In the genomic region with DNA sequence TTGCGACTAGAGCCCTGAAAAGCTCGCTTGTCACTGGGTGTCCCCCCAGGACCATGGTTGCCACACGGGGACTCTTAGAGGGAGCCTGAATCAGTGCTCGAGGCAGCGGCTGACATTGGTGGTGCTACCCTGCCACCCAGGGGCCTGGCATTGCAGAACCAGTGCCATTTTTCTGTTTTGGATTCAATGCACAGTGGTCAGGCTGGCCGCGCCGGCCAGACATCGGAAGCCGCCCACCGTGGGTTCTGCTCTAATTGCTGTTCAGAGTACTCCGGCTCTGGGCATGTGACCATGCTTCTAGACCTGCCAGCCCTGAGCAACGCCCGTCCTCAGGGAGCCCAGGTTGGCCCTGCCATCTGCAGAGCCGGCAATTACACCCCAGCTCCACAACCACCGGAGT, we compare ENCODE assay signal across 13 mouse cellular contexts. TPM values are rescaled to one million over a fixed set of nuclear protein-coding genes. Genes with fewer than 3 reads are reported as not detected.
DNase-seq lines count a peak whose midpoint lies in the region; ATAC-seq and TF ChIP-seq lines count a peak whose summit lies in the region.
"Had no signal": no experiment of that assay in that cellular context is flagged by ENCODE, and none has a peak within 500 bp of the region (broad histone marks: within the 10 kb centered on the region; RNA-seq: fewer than 3 reads in every experiment).

No protein-coding gene starts in this region.

- WGBS in cerebellum, adult 2 months = 16% methylated on average over 16 of the region's 16 CpGs
- WGBS in heart, embryonic 14.5 days = 73% methylated on average over 16 of the region's 16 CpGs
- 67% methylated on average over 16 of the region's 16 CpGs for WGBS in lung, embryonic 14.5 days
- whole genome bisulfite sequencing in hindbrain, postnatal 0 days = 65% methylated on average over 16 of the region's 16 CpGs

- H3K4me3 ChIP-seq in cerebellum, adult 2 months (replicated peaks; ENCODE audit: insufficient read depth, low read depth, low read length) = peak overlapping the region; percentile 1
- H3K4me3 ChIP-seq in heart, embryonic 14.5 days (ENCODE audit: control insufficient read depth in 1 of 2, insufficient read depth in 1 of 2, low read depth in 1 of 2, low read length in 2 of 2) = no peak overlapping the region
- H3K4me3 ChIP-seq in lung, embryonic 14.5 days (ENCODE audit: low read depth, low read length) = peak overlapping the region; percentile 66; the same call in 1 of the 2 replicates
- no peak overlapping the region for H3K4me3 ChIP-seq in hindbrain, postnatal 0 days (ENCODE audit: low read length)
- H3K4me3 ChIP-seq: erythroblast, embryonic 14.5 days had no signal

- H3K4me2 ChIP-seq in heart, embryonic 14.5 days (ENCODE audit: low read length) = peak overlapping the region; percentile 97; the same call in 1 of the 2 replicates
- peak overlapping the region; percentile 96; the same call in 1 of the 2 replicates for H3K4me2 ChIP-seq in lung, embryonic 14.5 days
- H3K4me2 ChIP-seq in hindbrain, postnatal 0 days (ENCODE audit: low read depth, low read length) = peak overlapping the region; percentile 98; the same call in 1 of the 2 replicates

- no peaks in the 10 kb centered on the region for H3K4me1 ChIP-seq in cerebellum, adult 2 months (ENCODE audit: control insufficient read depth, insufficient read depth, low read length)
- peaks cover 4 to 11% of the 10 kb centered on the region in 2 experiments; a peak in 3 of 4 replicates for H3K4me1 ChIP-seq in heart, embryonic 14.5 days (ENCODE audit: control insufficient read depth in 2 of 2, insufficient read depth in 2 of 2, low read length in 2 of 2)
- H3K4me1 ChIP-seq in lung, embryonic 14.5 days (ENCODE audit: insufficient read depth) = no peaks in the 10 kb centered on the region
- 0 out of 2 replicates have a peak, but pooled peaks cover 4% of the 10 kb centered on the region for H3K4me1 ChIP-seq in hindbrain, postnatal 0 days (ENCODE audit: insufficient read depth, low read length)

- H3K27ac ChIP-seq in cerebellum, adult 2 months (ENCODE audit: insufficient read depth, low read length) = no peak overlapping the region
- no peak overlapping the region for H3K27ac ChIP-seq in heart, embryonic 14.5 days (replicated peaks in 1 of 2; ENCODE audit: control insufficient read depth in 1 of 2, insufficient read depth in 1 of 2, low read depth in 2 of 2, low read length in 2 of 2)
- no peak overlapping the region for H3K27ac ChIP-seq in lung, embryonic 14.5 days (ENCODE audit: low read depth)
- H3K27ac ChIP-seq in hindbrain, postnatal 0 days = no peak overlapping the region

- no peaks in the 10 kb centered on the region for H3K36me3 ChIP-seq in heart, embryonic 14.5 days (ENCODE audit: control insufficient read depth, insufficient read depth, low read length)
- no peaks in the 10 kb centered on the region for H3K36me3 ChIP-seq in lung, embryonic 14.5 days (ENCODE audit: insufficient read depth)
- no peaks in the 10 kb centered on the region for H3K36me3 ChIP-seq in hindbrain, postnatal 0 days (ENCODE audit: insufficient read depth, low read length)

- intact Hi-C loops in heart, postnatal 14 days (cut with DNase I) = loop anchor here (5.0 kb wide), 2 partner anchors 68 to 163 kb away; no protein-coding TSS in a partner anchor

- ATAC-seq in heart, embryonic 14.5 days (ENCODE audit: insufficient number of reproducible peaks, insufficient read depth, low FRiP score, low read depth) = no peak
- ATAC-seq in lung, embryonic 14.5 days (ENCODE audit: insufficient read depth) = no peak
- no peak for ATAC-seq in hindbrain, postnatal 0 days

- peak; percentile 18; the same call in 1 of the 2 replicates for TF ChIP-seq CTCF in cerebellum, adult 2 months (IDR thresholded peaks at IDR 0.05; ENCODE audit: borderline replicate concordance, insufficient read depth, low read depth, low read length)
- TF ChIP-seq CTCF in lung, embryonic 14.5 days (IDR thresholded peaks at IDR 0.05; ENCODE audit: low read depth) = no peak
- peak; percentile 49 for TF ChIP-seq CTCF in hindbrain, postnatal 0 days (IDR thresholded peaks at IDR 0.05; ENCODE audit: low read depth)

- H3K9me3 ChIP-seq in heart, embryonic 14.5 days (ENCODE audit: control insufficient read depth, low read length) = no peaks in the 10 kb centered on the region
- H3K9me3 ChIP-seq in lung, embryonic 14.5 days (ENCODE audit: low read depth, low read length) = no peaks in the 10 kb centered on the region
- no peaks in the 10 kb centered on the region for H3K9me3 ChIP-seq in hindbrain, postnatal 0 days (ENCODE audit: low read length)

- no peaks in the 10 kb centered on the region for H3K27me3 ChIP-seq in cerebellum, adult 2 months (ENCODE audit: control insufficient read depth, insufficient read depth, low read length)
- peaks cover 61% of the 10 kb centered on the region for H3K27me3 ChIP-seq in heart, embryonic 14.5 days (ENCODE audit: control insufficient read depth, insufficient read depth, low read length)
- H3K27me3 ChIP-seq in lung, embryonic 14.5 days (ENCODE audit: insufficient read depth, low read length) = peaks cover 44% of the 10 kb centered on the region
- H3K27me3 ChIP-seq in hindbrain, postnatal 0 days (ENCODE audit: insufficient read depth, low read length) = no peaks in the 10 kb centered on the region

- no peak for TF ChIP-seq POLR2A in cerebellum, adult 2 months (IDR thresholded peaks at IDR 0.05; ENCODE audit: borderline replicate concordance, insufficient read depth, low read length)

- DNase-seq in cerebellum, adult 2 months = peak; percentile 38 to 39
- DNase-seq in cerebellum, adult 9-10 months = no peak
- DNase-seq in heart, postnatal 14 days = no peak
- DNase-seq in lung, embryonic 14.5 days = no peak
- no peak for DNase-seq in lung, postnatal 25 days (ENCODE audit: low spot score)
- DNase-seq in hindbrain, postnatal 0 days (ENCODE audit: low spot score) = peak; percentile 25
- no peak for DNase-seq in kidney, adult 18-20 months
- DNase-seq: gastrocnemius, postnatal 36 days; kidney, adult 2 months; kidney, postnatal 4 days; thymus, postnatal 25 days had no signal

- no peak overlapping the region for H3K9ac ChIP-seq in heart, embryonic 14.5 days (ENCODE audit: low read length)
- no peak overlapping the region for H3K9ac ChIP-seq in lung, embryonic 14.5 days
- H3K9ac ChIP-seq in hindbrain, postnatal 0 days (replicated peaks; ENCODE audit: low read length) = no peak overlapping the region

RNA-seq across cellular contexts. Expression of gene Adamts2, which starts 2.5 kb away (rescaled TPM):
- 21.1 and 21.7 TPM in 2 replicates for polyA plus RNA-seq in cerebellum, adult 2 months (2012; rRNA removed)
- 6.6 and 8.0 TPM in 2 replicates for polyA plus RNA-seq in heart, embryonic 14.5 days (2014; fragmentation: Nextera tagmentation; extraction: Ambion mirVana)
- 10 to 100 TPM; 26.4 to 30.9 TPM for total RNA-seq in heart, postnatal 14 days (2021)
- polyA plus RNA-seq in lung, embryonic 14.5 days (2014; fragmentation: Nextera tagmentation; extraction: Ambion mirVana) = 9.5 and 10.9 TPM in 2 replicates
- total RNA-seq in hindbrain, postnatal 0 days (2014; rRNA removed) = 15.1 and 17.1 TPM in 2 replicates
- polyA plus RNA-seq in hindbrain, postnatal 0 days (2015; fragmentation: Nextera tagmentation; extraction: Ambion mirVana) = 4.8 and 5.8 TPM in 2 replicates
- polyA plus RNA-seq: erythroblast, embryonic 14.5 days had no signal

Comparison
In these comparisons a context has a peak if more than half of its experiments do, and no peak if none do; other contexts are left out.
1. DNase-seq: peak in cerebellum, adult 2 months (2 of 2) and hindbrain, postnatal 0 days (single experiment); none in cerebellum, adult 9-10 months (single experiment), heart, postnatal 14 days (0 of 2), lung, embryonic 14.5 days (single experiment), lung, postnatal 25 days (single experiment) and kidney, adult 18-20 months (single experiment).
2. H3K4me3 ChIP-seq: peak in cerebellum, adult 2 months (single experiment) and lung, embryonic 14.5 days (single experiment); none in heart, embryonic 14.5 days (0 of 2) and hindbrain, postnatal 0 days (single experiment).
3. Peak in every context shown above with its lines, with median percentiles within 50 percentile points of each other: H3K4me2 ChIP-seq.